Mouse (Mus musculus) NIH3T3 (cell line): ENCODE measurements at regions not wholly inside any gene's neighbourhood (a gene's known extent, or its start where the extent isn't known, plus 50 kb on each side); places are given as distances from the start of the nearest gene placed in this dataset.
A peak's percentile ranks its signal among the peaks of the same experiment; 100 is the strongest.

ENCODE experiments used
- DNase-seq: peaks from one replicate; pipeline ENCODE4 v3.0.0-alpha.2; 2012; ENCODE audit warnings: low read depth

DNA sequence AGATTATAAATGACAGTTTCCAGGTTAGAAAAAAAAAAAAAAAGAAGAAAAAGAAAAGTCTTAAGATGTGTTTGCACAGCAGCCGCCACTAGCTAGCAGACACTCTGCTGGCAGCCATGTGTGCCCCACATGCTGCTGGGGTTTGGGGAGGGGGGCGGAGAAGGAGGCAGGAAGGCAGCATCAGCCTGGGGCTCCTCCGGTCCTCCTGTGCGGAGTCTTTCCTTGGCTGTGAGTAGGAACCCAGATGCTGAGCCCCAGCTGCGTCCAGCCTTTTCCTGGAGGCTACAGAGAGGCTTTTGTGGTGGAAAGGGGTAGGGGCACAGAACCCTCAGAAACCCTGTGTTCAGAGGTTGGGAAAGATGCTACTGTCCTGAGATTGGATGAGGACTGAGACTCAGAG is 169.0 kb downstream of the Gadd45g start:
- DNase-seq, result no peak

DNA sequence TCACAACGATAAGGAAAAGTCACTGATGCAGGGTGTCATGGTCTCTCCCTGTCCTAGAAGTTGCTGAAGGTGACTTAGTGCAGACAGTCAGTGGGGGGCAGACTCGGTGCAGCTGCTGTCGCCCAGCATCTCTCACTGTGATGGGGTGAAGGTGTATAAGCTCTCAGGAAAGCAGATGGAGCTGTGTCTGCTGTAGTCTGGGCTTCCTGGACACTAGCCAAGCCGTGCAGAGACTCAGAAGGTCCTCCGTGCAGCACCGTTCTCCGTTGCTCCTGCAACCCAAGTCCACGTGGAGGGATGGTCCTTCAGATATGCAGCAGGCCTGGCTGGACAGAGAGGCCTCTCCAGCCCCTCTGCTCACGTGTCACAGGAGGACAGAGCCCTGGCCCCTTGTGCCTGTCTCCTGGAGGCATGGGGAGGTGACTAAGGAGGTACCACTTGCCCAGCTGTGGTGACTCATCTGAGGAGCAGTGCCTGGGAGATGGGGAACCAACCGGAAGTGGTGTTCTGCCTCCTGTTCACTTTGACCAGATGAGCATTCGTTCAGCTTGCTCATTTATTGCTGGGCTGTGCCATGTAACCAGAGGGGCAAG is 171.2 kb downstream of the Gadd45g start:
- peak; percentile 48 for DNase-seq

DNA sequence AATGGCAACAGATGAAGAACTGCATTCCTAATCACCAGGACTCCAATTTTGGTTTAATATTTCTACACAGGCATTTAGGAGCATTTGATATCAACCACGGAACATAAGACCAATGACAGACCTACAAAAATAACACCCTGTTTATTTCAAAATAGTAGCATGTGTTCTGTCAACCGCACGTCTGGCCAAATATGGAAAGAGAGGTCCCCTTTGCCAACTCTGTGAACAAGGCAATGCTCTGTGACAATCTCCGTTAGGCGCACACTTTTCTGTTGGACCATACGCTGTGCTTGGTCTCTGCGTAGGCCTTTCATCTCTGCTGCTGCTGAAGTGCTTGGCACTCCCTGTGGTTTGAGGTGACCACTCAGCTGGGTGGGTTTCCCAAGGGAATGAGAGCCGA is 173.2 kb downstream of the Gadd45g start:
- DNase-seq, result no peak

DNA sequence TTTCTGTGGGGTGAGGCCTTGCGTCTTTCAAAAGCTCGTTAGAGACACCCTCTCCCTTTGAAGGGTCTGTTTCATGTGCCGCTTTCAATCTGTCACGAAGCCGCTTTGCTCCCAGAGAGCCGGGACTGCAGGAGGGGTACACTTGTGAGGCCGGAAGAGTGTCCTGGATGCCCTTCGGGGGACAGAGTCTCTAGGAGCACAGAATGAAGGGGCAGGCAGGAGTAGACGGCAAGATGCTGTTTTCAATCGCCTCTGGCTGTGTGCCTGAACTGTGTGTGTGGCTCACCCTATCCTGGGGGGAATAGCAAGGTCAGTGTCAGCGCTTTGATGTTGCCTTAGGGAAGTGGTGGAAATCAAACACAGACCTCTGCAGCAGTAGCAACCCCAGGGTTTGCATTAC is 174.7 kb downstream of the Gadd45g start:
- DNase-seq, result peak; percentile 34

DNA sequence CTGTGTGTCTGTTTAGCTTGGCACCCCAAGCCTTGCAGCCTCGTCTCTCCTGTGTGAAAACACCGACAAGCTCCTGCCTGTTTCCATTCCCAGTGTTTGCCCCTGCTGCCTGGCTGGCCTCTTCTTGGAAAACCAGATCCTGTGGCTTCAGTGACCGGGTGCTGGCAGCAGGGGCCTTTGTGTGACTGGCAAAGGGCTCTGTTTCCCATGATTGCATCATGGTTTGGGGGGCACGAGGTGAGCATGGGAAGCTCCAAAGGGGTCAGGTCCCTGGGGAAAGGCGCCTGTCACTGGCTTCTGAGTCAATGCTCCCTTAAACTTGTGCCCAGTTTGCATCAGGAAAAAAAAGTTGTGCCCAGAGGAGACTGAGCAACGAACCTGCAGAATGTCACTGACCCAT is 175.3 kb downstream of the Gadd45g start:
- no peak for DNase-seq

DNA sequence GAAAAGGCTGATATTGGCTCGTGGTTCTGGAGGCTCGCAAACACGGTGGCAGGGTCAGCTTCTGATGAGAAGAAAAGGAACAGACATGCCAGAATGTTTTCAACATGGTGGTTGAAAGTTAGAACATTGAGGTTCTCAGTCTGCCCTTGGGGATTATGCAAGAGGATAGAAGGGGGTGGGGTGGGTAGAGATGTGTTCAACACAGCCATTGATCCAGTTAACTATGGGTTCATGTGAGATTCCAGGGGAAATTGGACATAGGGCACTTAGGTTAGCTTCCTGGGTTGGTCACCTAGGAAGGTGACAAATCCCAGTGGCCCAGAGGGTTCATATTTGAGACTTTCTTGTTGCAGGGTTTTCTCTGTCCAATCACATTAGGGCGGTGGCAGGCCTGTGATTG is 176.1 kb downstream of the Gadd45g start:
- no peak for DNase-seq

DNA sequence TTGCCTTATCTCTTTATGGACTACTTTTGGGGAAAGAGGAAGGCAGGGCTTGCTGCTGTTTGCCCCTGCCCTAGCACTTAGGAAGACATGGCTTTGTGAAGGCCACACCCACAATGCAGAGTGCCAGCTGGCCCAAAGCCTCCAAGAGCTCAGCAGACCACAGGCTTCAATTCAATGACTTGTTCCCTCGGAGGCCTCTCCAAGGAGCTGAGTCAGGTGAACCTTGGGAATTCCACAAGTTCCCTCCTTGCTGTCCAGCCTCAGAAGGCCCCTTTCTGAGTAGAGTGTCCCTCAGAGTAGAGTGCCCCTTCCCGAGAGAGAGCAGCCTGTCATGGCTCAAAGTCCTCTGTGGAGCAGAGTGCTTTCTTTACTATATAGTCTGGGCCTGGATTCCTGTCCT is 177.9 kb downstream of the Gadd45g start:
- peak; percentile 91 for DNase-seq

DNA sequence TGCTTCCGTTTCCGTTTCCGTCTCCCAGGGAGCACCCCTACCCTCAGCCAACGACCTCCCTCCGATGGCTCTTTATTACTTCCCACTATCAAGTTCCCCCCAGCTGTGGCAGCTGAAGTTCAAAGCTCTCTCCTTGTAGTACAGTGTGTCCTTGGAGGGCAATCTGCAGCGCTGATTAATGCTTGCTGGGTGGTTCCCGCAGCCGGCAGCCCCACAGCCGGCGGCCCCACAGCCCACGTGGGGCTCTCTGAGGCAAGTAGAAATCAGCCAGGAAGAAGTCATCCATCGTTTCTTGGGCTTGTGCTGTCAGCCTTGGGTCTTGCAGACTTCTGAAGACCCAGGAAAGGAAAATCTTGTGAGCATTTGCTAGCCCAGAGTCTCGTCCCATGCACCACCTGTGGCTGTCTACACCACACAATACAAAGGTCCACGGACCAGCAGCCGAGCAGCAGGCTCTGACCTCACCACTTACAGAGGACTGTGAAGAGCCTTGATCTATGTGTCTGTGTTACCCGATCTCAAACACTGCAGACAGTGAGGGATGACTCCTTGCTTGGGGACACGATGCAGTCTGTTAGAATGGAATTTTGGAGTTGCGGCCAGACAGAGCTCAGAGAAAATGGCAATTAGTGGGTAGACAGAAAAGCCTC is 178.5 kb downstream of the Gadd45g start:
- DNase-seq, result peak; percentile 74

DNA sequence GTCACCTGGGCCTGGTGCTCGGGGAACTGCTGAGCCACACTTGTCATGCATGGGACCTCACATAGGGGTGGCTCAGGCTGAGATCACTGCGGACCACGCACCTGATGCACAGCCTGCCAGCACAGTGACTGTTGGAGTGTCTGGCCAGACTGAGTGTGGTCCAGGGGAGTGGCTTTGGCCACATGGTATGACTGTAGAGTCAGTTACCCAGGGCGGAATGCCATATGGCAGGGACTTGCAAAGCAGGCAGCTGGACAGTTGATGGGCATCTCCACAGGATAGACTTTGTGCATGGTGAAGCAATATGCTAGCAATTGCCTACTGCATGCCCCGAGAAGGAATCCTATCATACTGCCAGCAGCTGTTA is 179.0 kb downstream of the Gadd45g start:
- peak; percentile 68 for DNase-seq

DNA sequence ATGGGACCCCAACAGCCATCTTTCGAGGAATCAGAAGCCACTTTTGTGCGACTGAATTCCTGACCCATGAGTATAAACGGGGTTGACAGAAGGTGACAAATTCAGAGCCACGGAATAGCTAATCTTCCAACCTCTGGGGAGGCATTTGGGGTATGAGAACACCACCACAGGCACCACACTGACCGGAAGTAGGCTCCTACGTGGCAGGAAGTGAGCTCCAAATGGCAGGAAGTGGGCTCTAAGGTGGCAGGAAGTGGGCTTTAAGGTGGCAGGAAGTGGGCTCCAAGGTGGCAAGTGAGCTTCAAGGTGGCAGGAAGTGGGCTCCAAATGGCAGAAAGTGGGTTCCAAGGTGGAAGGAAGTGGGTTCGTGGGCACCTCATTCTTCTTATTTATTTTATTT is 179.8 kb downstream of the Gadd45g start:
- no peak for DNase-seq

DNA sequence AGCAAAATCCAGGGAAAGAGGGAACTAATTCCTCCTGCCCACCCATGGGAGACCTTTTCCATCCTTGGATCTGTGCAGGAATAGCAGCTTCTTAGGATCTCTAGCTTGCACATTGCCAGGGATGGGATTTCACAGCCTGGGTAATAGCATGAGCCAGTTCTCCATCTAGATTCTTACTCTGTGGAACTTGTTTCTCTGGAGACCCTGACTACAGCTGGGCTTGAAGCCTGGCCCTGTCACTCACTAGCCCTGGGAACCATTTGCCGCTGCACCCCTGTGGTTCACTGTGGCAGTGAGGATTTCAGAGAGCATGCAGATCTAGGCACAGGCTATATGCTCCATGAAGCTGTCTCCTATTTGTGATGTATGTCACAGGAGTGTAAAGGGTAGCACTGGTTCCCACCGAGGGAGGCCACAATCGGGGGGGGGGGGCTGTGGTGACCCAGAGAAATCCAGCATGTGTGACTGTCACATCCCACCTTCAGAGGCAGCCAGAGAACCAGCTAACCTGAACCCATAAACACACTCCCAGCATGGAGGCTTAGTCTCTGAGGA is 183.5 kb downstream of the Gadd45g start:
- DNase-seq, result no peak

DNA sequence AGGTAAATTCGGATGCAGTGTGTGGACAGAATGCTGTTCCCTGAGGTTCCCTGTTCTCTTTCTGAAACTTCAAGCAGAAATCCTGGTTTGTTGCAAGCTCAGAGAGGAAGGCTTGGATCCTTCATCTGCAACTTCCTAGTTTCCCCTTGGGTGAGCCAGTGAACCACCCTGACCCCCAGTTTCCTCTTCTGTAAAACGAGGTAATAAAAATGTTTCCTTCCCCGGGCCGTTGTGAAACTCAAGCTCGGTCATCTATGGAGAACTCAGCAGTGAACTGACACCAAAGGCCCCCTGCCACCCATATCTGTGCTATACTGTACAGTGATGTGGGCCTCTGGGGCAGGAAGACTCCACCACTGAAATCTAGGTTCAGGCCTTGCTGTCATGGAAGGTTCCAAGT is 185.0 kb downstream of the Gadd45g start:
- DNase-seq, result no peak

DNA sequence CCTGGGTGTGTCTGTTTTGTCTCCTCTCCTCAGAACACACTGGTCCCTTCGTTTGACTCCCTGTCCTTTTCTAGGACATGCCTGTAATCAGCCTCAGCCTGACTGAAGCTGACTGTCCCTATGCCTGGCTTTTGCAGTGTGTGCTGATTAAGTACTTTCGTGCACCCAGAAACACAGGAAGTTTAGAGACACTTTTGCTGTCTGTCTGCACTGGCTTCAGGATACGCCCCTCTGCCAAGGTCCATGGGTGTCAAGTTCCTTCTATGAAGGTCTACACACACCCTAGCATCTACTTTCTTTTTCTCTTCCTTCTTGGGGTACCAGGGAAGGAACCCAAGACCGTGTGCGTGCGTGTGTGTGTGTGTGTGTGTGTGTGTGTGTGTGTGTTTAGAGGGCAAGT is 189.3 kb downstream of the Gadd45g start:
- no peak for DNase-seq

DNA sequence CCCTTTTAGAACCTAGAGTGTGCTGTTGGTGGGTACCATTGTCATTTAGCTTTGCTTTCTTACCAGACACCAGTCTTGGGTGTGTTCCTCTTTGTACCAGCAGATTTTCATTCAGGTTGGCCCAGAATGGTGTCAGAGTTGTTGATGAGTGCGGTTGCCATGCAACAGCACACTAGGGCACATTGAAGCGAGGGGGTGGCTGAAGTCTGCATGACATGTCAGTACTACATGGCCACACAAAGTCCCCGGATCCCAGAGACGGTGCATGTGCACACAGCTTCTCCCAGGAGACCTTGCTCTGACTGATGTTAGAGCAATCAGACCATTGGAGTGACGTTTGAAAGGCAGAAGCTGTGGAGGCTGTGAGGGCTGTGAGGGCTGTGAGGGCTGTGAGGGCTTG is 189.9 kb downstream of the Gadd45g start:
- DNase-seq, result no peak

DNA sequence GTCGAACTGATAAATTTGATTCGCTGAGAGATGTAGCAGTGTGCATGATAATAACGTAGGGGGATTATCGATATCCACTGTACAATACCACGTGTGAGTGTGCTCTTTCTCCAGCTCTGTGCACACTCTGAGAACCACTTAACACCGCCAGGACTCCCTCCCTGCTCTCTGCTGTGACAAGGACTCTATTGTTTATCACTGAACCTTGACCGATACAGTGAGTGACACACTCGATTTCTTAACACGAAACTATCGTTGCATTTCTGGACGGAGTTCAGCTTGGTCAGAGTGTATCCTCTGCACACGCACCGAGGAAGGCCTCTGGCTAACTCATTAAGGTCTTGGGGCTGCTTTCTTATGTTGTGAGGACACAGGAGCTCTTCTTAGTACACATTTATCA is 190.7 kb downstream of the Gadd45g start:
- DNase-seq, result no peak

DNA sequence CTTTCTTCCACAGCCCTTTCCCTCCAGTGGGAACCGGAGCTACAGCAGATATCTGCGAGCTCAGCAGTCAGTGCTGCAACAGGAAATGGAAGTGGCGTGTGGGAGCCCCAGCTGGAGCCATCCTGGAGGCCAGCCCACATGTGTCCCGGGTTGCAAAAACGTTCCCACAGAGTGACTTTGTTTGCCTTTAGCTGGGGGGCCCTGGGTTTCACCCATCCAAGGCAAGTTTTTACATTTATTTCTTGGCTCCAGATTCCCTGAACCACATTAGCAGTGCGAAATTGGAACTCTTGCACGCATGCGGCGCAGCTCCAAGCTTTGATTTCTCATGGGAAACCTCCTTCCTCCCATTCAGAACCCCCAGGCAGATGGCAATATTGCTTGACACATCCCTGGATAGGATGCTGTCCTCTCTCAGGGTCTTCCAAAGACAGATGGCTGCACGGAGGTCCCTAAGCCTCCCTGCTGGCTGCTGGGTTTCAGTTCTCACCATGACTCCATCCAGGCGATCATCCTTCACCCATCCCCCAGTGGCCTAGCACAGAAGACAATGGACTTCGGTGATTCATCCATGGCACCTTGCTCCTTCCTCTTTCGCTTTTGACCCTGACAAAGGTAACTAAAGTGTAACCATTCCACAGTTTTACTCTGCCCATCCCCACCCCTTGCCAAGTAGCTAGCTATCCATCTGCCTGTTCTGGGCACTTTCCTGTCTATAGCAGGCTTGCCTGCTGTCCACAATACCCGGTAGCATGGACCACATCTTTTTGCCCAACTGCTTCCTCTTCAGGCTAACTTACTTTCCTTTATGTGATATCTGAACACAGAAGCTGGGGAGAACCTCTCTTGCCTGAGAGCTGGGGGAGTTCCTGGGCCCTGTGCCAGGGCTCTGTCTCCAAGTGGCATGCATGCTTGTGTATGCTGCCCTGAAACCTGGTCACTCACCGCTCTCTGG is 195.3 kb downstream of the Gadd45g start:
- no peak for DNase-seq

DNA sequence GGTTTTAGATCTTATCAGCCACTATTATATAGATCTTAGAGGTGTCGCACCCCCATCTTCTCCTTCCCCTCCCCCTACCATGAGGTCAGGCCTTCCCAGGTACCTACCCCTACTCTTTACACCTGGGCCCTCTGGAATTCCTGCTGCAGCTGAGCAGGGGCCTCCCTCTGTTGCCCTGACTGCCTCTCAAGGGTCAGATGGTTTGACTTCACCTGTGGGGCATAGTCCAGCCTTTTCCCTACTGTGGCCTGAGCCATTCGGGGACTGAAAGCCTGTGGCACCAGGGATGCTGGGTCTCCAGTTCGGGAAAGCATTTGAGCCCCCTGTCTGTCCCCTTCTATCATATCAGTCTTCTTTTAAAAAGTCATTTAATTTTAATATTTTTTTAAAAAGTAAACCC is 196.4 kb downstream of the Gadd45g start:
- DNase-seq, result no peak

DNA sequence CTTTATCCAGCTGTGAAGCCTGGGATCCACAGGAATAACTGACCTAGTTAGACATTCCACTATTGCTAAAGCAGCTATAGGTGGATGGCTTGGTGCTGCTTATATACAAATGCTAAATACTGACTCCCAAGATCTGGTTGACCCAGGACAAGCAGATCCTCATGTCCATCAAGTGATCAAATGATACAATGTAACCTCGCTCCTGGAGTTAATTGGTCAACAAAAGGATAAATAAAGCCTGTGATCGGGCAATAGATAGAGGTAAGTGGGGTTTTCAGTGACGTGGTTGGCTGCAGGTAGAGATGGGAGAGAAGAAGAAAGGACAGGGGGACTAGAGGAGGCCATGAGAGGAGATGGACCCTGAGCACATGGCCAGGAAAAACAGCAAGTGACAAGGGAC is 197.4 kb downstream of the Gadd45g start:
- DNase-seq, result no peak

DNA sequence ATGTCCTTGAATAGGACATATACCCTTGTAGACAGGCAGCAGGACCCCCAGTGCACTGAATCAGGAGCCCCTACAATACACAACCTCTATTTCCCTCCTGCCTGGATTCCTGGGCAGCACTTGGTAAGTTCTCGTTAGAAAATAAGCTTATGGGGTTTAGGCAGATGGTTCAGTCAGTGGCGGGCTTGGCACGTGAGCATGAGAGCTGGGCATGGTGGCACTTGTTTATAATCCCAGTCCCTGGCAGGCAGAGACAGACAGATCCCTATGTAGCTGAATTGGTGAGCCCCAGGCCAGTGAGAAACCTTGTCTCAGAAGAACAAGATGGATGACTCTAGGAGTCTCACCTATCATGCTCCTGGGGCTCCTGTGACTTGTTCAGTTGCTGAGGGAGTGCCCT is 198.9 kb downstream of the Gadd45g start:
- no peak for DNase-seq

DNA sequence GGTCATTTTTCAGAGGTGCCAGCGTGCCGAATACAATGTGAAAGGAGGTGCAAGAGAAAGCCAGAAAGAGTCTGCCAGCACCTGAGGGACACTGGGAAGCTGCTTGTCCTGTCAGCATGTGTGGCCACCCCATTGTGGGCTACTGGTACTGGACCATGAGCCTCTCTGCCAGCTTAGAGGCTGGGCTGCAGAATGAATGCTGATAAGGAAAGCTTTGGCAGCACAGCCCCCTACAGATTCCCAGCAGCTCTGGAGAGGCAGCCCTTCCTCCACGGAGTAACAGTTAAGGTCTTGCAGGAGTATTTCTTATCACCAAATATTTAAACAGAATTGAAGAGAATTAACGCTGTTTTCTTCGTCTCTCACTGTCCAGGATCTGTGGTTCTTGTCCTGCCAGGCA is 199.5 kb downstream of the Gadd45g start:
- DNase-seq, result no peak

DNA sequence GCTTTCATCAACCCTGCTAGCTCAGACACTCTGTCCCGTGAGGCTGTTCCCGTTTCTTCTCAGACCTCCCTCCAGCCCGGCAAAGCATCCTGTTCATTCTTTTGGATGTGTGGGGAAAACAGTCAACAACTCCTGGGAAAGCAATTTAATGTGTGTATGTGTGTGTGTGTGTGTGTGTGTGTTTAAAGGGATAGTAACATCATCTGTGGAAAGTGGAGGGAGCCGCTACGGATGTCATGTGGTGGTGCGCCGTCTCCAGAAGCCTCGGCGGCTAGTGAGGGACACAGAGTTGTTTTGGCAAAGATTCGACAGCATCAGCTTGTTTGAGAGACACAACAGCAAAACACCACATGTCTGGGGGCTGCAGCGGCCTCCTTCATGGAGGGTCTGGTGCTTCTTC is 200.2 kb downstream of the Gadd45g start:
- no peak for DNase-seq

DNA sequence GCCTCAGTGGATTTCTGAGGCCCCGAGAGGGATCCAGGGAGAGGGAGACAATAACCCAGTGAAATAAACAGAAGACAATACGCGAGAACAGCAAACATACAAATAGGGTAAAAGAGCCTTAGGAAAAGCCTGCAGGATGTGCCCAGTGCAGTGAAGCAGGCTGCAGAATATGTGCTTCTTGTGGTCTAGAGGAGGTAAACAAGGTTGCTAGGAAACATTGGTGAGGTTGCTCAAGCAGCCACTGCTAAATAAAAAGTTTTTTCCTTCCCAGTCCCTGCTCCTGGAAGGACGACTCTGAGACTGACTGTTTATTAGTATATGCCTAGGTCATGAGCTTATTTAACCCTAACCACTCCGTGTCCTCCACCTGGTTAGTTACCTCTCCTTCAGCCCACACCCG is 201.5 kb downstream of the Gadd45g start:
- DNase-seq, result peak; percentile 48

DNA sequence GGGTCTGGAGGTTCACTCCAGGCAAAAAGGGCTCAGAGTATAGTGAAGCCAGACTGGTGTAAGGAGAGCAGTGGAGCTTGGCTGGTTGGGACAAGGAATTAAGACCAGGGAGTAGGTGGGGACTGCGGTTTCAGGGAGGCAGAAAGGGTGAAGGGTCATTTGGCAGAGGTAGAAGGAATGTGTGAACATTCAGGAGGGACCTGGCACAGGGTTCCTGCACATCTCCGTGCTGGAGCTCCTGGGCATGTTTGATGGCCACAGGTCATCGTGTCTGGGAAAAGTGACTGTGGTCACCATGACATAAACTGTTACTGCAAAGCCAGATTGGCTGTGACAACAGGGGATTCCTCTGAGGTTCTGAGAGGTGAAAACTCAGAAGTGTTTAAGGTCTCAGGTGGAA is 202.3 kb downstream of the Gadd45g start:
- no peak for DNase-seq
